In genomic region chr6:116147386-116147785, GRCm38 (mm10) we compare ENCODE assay signal across 21 mouse cellular contexts. TPM values are rescaled to one million over a fixed set of nuclear protein-coding genes. Genes with fewer than 3 reads are reported as not detected.
DNase-seq lines count a peak whose midpoint lies in the region; ATAC-seq and TF ChIP-seq lines count a peak whose summit lies in the region.
"Had no signal": no experiment of that assay in that cellular context is flagged by ENCODE, and none has a peak within 500 bp of the region (broad histone marks: within the 10 kb centered on the region; RNA-seq: fewer than 3 reads in every experiment).

No protein-coding gene starts in this region.

- H3K27ac ChIP-seq in layer of hippocampus, adult 2 months: peak overlapping the region; percentile 58
- H3K27ac ChIP-seq: embryonic facial prominence, embryonic 13.5 days; embryonic facial prominence, embryonic 15.5 days; forebrain, embryonic 13.5 days; forebrain, embryonic 15.5 days had no signal

- no peak for ATAC-seq in erythroid progenitor cell, adult 5-6 weeks (replicated peaks; ENCODE audit: low FRiP score, poor library complexity, severe bottlenecking)
- ATAC-seq: forebrain, embryonic 13.5 days; forebrain, embryonic 15.5 days; forebrain, postnatal 0 days had no signal

- H3K4me3 ChIP-seq in layer of hippocampus, adult 2 months: no peak overlapping the region
- H3K4me3 ChIP-seq: embryonic facial prominence, embryonic 13.5 days; embryonic facial prominence, embryonic 15.5 days; erythroblast, embryonic 14.5 days; forebrain, embryonic 13.5 days; forebrain, embryonic 15.5 days had no signal

- TF ChIP-seq CTCF in layer of hippocampus, adult 2 months (conservative IDR thresholded peaks at IDR 0.05): no peak

- DNase-seq in layer of hippocampus, adult 2 months (ENCODE audit: low spot score in 2 of 2): no peak
- DNase-seq in layer of hippocampus, adult 9-11 months: no peak
- DNase-seq in retina, embryonic 14.5 days (ENCODE audit: low spot score): peak; percentile 63
- DNase-seq in retina, postnatal 1 day: peak; percentile 76
- DNase-seq: adrenal gland, adult 2 months; adrenal gland, postnatal 10 days; adrenal gland, postnatal 25 days; cerebellum, adult 11 months; cerebellum, adult 18-20 months; cerebellum, adult 8-10 months; cerebellum, adult 9-11 months; cerebellum, postnatal 14 days; cerebellum, postnatal 36 days; embryo, embryonic 11 days; forebrain, postnatal 0 days had no signal

RNA-seq across cellular contexts. Expression of gene Tmcc1, which starts 45.9 kb away (rescaled TPM):
- total RNA-seq in layer of hippocampus, adult 2 months (2021): 10 to 100 TPM; 83.2 to 85.3 TPM
- 10.5 and 12.6 TPM in 2 replicates for total RNA-seq in erythroid progenitor cell, adult 5-6 weeks (2015; ENCODE audit: low replicate concordance)
- 11.0 and 13.5 TPM in 2 replicates for total RNA-seq in erythroid progenitor cell, adult 5-6 weeks (2017; ENCODE audit: low replicate concordance)

Comparison
In these comparisons a context has a peak if more than half of its experiments do, and no peak if none do; other contexts are left out.
1. DNase-seq: peak in retina, embryonic 14.5 days (single experiment) and retina, postnatal 1 day (single experiment); none in layer of hippocampus, adult 2 months (0 of 2) and layer of hippocampus, adult 9-11 months (single experiment).
2. RNA of gene Tmcc1, which starts 45.9 kb away (total RNA-seq): 83.2 to 85.3 TPM in layer of hippocampus, adult 2 months; 10.5 to 13.5 TPM in erythroid progenitor cell, adult 5-6 weeks; every median in the first group is over 4 times any median in the second.